Mouse (Mus musculus): ENCODE measurements around the gene Kirrel.
"Not testable (repeated sequence)": the region's sequence is repeated elsewhere in the genome, so short reads cannot be mapped to it uniquely, and the experiment has no call there.

The Kirrel gene

DNA sequence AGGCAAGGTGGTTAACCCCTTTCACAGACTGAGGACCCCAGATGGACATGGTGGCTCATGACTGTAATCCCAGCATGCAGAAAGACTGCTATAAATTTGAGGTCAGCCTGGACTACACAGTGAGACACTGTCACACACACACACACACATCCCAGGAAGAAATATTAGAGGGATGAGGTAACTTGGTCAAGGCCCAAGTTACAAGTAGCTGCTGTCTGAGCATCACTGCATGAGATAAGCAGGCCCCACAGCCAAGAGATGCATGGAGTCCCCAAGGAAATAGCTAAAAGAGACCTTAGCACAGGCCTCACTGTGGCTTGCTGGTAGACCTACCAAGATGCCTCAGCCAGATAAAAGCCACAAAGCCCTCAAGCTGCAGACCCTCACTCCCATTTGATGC, 39.6 kb downstream of the Kirrel start:
- in situ Hi-C loops (cut with MboI, MseI): no loop called here

DNA sequence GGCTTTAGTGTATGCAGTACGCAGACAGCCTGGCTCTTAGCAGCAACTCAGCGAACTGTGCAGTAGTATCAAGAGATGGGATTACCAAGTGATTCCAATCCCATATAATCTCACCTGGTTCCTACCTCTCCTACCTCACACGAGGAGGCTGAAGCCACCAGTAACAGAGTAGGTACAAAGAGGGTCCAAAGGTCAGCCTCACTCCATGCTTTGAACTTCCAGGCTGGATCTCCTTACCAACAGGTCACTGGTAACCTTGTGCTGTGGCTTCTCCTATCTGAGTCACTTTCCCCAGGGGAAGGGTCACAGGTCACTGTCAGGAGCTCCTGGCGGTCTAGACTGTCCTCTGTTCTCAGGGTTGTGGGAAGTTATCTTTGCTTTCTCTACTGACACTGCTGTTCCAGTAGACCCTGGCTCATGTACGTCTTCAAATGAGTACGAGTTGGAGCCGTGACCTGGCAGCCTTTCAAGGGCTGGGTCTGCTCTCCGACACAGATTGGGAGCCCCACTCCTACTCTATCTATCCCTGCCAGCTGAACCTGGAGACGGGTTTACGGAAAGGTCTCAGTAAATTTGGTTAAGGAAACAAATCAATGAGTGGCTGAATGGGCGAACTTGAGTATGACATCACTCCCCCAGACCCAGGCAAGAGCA, 42.7 kb downstream of the Kirrel start:
- in situ Hi-C loops (cut with MboI, MseI): no loop called here

- in situ Hi-C loops (cut with MboI, MseI): no loop called here
These were observed 43.6 kb downstream of the Kirrel start for GRCm38 (mm10) chr3:87130933-87131332.

DNA sequence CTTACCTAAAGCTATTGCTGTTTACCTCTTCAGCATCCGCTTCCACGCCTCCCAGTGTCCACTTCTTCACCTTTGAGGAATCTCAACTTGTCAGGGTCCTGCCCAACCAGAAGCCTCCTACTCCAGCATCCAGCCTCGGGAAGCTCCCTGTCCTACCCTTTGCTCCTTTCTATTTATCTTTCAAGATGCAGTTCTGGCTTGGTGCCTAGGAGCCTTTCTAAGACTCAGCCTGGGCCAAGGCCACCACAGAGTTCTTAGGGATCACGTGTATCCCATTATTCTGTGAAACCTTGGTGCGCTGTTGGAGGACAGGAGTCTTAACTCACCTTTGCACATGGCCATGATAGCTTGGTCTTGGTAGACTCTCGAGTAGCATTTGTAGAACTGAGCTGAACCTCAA, 50.8 kb downstream of the Kirrel start:
- in situ Hi-C loops (cut with MboI, MseI): no loop called here

DNA sequence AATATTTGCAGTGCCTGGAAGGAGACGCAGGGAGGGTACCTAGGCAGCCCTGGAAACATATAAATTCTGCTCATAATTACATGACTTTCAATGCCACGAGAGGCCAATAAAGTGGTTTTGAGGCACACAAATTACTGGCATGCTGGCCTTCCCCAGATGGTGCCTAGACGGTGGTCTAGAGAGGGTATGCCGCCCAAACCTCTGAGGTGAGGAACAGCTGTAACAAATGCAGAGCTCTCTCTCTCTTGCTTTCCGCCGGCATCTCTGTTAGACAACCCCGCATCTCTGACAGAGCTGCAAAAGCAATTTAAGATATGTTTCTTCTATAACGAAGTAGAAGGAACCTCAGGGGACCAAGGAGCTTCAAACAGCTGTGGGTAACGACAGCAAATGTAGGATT, 56.3 kb downstream of the Kirrel start:
- in situ Hi-C loops (cut with MboI, MseI): no loop called here

- in situ Hi-C loops (cut with MboI, MseI): no loop called here
These were observed 56.9 kb downstream of the Kirrel start for GRCm38 (mm10) chr3:87117632-87118031.

DNA sequence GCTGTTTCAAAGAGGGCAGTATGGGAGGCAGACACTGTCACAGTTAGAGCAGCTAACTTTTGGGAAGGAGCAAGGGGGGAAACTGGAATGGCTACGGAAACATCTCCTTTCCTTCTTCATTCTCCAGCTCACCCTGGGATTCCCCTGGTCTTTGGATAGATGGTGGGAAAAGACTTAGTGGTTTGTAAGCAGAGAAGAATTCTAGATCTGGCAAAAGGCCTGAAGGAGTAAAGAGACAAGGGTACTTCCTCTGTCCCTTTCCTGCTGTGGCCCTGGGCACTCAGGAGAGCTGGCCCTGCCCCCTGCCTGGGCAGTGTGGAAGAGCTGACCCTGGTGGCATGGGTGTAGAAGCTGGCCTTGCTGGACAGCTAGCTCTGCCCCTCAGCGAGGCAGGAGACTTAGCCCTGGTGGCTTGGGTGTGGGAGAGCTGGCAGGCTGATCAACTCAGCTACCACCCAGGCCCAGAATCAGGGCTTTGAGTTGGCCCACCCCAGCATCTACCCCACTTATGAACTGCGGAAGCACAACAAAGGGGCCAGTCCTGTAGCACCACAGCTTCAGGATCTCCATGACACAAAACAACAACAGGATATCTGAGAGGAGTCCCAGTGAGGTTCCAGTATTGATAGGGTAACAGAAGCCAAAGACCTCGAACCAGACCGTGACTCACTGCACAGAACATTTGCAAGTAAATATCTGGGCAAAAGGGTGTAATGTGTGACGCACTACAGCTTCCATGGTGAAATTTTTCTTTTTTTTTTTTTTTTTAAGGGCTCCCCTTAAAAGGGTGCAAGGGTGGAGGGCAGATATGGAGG, 58.6 kb downstream of the Kirrel start:
- in situ Hi-C loops (cut with MboI, MseI): no loop called here

DNA sequence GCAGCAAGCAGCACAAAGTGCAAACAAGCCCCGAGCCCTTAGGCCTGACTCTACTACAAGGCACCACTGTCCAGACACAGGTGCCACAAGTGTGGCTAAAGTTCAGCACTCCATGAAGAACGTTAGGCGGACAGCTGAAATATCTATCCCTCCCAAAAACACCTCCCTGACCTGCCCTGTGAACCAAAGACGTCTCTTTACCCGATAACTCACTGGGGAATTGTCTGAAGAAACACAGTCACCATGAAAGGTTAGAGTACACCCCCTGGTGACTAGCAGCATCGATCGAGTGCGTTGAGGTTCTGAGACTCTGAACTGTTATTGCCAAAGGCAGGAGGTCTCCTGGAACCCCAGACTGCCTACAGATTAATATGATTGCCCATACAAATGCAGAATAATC, 59.3 kb downstream of the Kirrel start:
- in situ Hi-C loops (cut with MboI, MseI): no loop called here

- in situ Hi-C loops (cut with MboI, MseI): no loop called here
These were observed 59.7 kb downstream of the Kirrel start for GRCm38 (mm10) chr3:87114801-87115200.

DNA sequence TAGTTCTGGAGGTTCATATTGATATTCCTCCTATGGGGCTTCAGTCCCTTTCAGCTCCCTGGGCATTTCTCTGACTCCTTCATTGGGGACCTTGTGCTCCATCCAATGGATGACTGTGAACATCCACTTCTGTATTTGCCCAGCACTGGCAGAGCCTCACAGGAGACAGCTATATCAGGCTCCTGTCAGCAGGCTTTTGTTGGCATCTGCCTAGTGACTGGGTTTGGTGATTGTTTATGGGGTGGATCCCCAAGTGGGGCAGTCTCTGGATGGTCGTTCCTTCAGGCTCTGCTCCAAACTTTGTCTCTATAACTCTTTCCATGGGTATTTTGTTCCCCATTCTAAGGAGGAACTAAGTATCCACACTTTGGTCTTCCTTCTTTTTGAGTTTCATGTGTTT, 60.7 kb downstream of the Kirrel start:
- in situ Hi-C loops (cut with MboI, MseI): not testable (repeated sequence)

GRCm38 (mm10) chr3:87112264-87112663, 62.3 kb downstream of the Kirrel start:
- in situ Hi-C loops (cut with MboI, MseI): no loop called here

DNA sequence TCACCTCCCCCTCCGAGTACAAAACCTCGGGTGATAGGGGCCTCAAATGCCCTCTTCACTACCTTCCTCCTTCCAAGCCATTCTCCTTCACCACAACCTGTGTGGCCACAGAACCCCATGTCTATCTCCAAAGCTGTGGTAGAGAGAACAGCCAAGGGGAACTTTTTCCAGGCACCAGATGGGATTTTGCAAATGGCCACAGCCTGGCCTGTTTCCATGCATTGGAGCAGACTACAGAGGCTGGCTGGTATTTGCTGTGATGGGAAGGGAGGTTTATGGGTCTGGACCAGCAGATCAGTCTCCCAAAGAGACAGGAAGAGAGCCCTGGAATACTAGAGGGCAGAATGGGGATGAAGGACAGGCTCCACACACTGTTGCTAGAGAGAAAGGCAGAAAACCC, 69.7 kb downstream of the Kirrel start:
- in situ Hi-C loops (cut with MboI, MseI): no loop called here

DNA sequence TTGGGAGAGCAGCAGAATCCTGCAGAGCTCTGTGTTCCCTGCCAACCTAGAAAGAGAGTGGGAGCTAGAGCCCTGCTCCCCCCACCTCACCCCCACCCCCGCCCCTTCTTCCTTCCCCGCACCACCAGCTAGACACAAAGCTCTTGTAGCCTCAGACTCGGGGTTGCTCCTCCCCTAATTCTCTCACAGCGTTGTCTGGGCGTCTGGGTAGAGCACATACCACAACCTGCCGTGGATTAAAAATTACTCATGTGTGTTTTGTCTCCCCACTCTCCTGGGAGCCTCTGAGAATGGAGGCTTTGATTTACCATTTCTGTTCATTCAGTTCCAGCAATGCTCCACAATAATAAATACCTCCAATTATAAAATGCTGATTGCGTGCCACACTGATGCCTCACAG, 72.2 kb downstream of the Kirrel start:
- in situ Hi-C loops (cut with MboI, MseI): no loop called here

- in situ Hi-C loops (cut with MboI, MseI): no loop called here
These were observed 73.6 kb downstream of the Kirrel start for GRCm38 (mm10) chr3:87100911-87101310.

GRCm38 (mm10) chr3:87097969-87098946, 76.3 kb downstream of the Kirrel start:
- in situ Hi-C loops (cut with MboI, MseI): loop anchor here (10.0 kb wide), 1 partner anchor 397 kb away; no protein-coding TSS in a partner anchor

DNA sequence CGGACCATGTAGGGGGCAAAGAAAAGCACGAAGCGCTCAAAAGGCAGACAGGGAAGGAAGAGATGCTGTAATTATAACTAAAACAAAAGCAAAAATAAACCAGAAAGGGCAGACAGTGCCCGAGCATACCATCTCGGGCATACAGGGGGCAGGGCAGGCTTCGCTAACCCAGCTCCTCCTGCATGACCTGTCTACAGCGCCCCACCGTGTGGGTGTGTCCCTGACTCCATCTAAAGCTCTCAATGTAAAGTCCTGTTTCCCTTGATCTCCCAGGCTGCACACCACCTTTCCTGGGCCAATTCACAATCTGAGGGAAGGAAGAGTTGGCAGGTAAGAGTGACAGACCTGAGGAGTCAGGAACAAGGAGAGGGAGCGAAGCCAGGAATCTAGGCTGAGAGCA, 77.3 kb downstream of the Kirrel start:
- in situ Hi-C loops (cut with MboI, MseI): loop anchor here (10.0 kb wide), 1 partner anchor 398 kb away; no protein-coding TSS in a partner anchor

- in situ Hi-C loops (cut with MboI, MseI): loop anchor here (10.0 kb wide), 1 partner anchor 401 kb away; no protein-coding TSS in a partner anchor
These were observed 80.8 kb downstream of the Kirrel start for GRCm38 (mm10) chr3:87093718-87094117.

- in situ Hi-C loops (cut with MboI, MseI): loop anchor here (10.0 kb wide), 1 partner anchor 405 kb away; no protein-coding TSS in a partner anchor
These were observed 84.6 kb downstream of the Kirrel start for GRCm38 (mm10) chr3:87089694-87090565.

DNA sequence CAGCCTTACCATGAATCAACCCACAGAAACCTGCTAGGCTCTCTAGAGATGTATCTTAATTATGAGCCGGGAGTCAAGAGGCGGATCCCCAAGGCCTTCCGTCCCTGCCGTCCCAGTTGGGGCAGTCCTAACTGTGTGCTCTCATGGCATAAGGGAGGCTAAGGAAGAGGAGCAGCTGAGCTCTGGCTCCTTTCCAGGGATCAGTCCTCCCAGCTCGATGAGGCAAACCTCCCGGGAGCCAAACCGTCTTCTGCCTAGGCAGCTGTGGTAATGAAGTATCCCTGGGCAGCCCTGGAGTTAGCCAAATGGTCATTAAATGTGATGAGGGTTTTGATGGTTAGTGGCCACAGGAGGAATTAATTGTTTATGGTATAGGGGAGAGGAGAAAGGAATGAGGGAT, 87.4 kb downstream of the Kirrel start:
- in situ Hi-C loops (cut with MboI, MseI): no loop called here

- in situ Hi-C loops (cut with MboI, MseI): no loop called here
These were observed 92.3 kb downstream of the Kirrel start for GRCm38 (mm10) chr3:87082235-87082634.

- in situ Hi-C loops (cut with MboI, MseI): loop anchor here (10.0 kb wide), 1 partner anchor 515 kb away; no protein-coding TSS in a partner anchor
These were observed 94.8 kb downstream of the Kirrel start for GRCm38 (mm10) chr3:87079751-87080150.

All from regulatory T cell (primary cell).